Mouse (Mus musculus) spleen, postnatal 4 days (tissue): ENCODE measurements around the gene Gpr162.

Experiments used
- DNase-seq, 2 experiments: peaks; one replicate each; pipeline ENCODE4 v3.0.0; 2022; ENCODE audit warnings: low spot score in 2 of 2

The Gpr162 gene

DNA sequence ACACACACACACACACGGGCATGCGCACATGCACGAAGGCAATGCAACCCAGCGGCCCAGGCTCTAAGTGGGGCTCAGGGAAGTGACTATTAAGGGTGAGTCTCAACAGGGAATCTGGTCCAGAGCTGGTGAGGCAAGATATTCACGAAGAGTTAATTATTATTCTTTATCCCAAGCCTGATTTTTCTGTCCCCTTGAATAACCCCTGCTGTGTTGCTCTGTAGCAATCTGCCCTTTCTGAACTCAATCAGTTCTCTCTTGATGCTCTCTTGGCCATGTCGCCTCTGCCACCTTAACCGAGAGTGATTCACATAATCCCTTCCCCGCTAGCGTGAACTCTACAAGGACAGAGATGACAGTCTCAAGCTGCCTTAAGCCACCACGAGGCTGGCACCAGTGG lies 19.6 kb upstream of the Gpr162 start:
- DNase-seq: no peak

DNA sequence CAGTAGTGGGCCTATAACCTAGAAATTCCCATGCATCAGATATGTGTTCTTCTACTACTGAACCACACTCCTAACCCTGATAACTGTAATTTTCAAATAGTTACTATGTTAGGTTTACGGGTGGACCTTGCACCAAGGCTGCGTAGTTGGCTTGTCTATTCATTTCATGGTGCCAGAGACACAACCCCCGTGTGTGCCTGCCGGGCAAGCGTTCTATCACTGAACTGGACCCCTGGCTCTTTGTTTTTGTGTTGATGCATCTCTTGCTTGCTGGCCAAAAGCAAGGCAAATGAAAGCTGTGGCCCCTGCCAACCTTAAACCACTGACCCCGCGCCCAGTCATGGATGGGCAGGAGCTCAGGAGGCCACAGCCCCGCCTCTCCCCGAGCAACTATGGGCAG lies 18.0 kb upstream of the Gpr162 start:
- no peak for DNase-seq

DNA sequence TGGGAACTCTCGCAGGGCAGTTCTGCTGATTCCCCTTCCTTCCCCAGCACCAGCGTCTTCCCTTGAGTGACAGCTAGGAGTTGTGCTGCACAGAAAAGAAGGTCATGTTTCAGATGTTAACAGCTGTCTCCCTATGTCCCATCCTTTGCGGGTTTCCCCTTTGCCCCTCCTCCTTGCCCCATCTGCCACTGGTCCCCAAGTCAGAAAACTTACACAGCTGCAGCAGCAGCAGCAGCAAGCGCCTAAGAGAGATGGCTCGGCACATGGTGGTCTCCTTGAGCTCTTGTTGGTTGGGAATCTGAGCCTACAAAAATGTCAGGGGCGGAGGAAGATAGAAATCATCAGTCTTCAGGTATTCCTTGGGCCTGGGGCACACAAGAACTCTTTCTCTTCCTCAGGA lies 15.6 kb upstream of the Gpr162 start:
- DNase-seq: no peak

DNA sequence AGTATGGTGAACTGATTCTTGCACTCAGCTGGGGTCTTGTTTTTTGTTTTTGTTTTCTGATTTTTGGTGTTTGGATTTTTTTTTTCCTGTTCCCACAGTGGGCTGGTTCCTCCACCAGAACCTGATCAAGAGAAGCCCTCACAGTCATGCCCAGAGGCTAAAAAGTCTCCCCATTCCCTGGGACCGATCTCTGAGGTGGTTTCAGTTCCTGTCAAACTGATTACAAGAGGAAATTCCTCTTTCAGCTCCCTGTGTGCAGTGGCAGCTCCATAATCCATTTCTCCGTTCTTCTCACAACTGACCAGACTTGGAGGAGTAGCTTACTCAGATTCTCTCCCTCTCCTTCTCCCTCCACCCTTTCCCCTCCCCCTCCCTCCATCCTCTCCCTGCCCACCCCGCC lies 10.6 kb upstream of the Gpr162 start:
- DNase-seq: no peak

DNA sequence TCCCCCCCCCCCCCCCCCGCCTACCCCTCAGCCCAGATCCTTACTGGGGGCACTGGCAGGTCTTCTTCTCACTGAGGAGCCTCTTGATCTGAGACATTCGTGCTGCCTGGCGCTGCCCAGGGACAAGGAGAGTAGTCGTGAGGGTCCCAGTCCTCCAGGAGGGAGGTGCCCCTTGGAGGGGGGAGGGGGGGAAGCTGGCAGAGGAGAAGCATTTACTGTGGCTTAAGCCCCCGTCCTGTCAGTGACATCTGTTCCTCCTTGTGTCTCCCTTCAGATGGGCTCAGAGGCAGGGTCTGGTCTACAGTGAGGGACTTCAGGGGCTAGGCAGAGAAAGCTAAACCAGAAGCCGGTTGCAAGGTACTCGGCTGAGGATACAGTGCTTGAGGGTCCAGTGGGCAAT lies 2.8 kb upstream of the Gpr162 start:
- no peak for DNase-seq

DNA sequence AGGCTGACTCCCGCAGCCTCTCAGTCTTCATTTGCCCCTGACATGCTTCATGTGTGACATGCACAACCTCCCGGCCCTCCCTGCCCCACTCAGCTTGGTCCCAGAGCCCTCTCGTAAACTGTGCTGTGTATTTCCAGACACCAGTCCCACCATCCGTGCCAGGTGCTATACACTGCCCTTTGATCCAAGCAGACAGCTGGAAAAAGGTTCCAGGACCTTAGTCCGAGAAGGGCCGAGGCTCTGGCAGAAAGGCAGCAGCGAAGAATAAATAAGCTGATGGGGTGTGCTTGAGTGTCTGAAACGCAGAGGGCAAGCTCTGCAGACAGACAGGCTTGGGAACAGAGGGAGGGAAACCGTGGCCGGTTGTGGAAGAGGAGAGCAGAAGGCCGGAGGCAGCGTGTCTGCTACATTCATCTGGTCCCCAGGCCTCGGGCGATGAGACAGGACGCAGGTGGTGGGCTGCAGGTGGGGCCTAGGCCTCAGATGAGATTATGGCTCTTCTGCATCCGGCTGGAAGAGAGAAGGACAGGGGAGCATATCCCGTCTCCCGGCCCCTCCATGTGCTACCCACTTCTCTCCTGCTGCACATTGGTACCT lies 2.1 kb upstream of the Gpr162 start:
- DNase-seq: no peak

DNA sequence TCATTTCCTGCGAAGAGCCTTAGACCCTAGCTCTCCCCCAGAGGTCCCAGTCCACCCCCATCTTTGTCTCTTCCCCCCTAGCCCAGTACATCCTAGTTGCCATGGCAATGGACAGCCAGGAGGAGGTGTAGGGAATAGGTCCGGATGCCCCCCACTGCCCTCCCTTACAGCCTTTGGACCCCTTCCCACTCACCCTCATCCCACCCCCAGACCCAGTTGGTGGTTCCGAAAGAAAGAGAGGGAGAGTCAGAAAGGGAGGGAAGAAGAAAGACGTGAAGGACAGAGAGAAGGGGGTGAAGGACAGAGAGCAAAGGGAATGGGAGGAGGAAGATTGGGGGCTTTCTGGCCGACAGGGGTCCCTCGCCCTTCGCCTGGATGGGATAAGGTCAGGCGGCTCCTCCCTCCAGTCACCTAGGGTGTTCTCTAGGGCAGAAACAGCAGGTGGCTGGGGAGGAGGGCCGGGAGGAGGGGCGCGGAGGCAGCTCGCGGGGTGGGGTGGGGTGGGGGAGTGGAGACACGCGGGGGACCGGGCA lies 592 bp downstream of the Gpr162 start:
- no peak for DNase-seq

DNA sequence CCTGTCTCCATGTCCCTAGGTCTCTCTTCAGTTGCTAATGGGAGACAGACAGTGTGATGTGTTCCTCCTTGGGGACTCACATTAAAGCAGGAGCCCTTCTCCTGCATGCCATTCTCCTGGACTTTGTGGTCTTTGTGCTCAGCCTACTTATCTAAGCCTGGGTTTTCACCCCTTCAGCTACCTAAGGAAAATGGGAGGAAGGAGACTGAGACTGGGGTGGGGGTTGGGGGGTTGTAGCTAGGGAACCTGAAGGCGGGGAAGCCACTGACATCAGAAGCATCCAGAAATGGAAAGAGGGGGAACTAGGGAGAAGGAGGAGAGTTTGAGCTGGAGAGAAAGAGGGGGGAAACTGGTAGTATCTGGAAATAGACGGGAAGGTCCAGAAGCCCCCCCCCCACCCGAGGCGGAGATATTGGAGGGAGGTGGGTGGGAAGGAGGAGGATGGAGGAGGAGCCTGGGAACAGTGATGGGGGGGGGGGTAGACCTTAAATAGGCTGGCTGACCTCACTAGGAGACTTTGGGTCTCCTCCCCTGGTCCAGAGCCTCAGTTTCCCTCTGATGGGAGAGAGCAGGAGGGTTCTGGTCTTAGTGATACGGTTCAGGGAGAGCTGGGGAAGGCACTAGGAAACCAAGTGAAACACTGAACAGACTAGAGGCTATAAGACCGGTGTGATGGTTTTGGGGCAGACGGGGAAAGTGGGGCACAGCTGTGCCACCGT lies 1.2 kb downstream of the Gpr162 start:
- DNase-seq: no peak

DNA sequence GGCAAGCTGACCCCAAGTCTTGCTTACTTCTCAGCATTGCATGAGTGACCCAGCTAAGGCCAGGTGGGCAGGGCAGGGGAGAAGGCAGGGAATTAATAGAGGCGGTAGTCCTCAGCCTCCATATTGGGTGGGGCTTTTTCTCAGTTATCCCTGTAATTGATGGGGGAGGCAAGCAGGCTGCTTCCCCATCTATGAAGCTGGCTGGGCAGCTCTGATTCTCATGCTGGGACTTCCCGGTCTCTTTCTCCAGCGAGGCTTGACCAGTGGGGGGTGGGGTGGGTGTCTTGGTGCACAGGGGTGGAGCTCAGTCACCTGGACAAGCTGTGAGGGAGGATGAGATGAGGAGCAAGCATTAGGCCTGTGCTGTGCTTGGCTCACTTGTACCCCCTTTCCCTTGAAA lies 2.0 kb downstream of the Gpr162 start:
- DNase-seq: no peak

DNA sequence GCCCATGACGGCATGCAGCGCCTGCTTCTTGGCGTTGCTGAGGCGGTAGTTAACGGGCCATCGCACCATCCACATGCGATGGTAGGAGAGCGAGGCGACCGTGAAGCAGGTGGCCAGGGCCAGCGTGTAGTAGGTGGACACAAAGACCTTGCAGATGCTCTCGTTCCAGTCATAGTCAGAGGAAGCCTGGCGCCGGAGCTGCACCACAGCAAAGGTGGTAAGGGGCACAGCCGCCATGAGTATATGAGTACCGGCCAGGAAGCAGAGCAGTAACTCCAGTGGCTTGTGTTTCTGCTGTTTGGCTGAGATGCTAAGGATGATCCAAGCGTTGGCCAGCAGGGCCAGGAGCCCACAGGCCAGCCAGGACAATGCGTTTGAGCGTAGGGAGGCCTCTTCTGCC lies 2.5 kb downstream of the Gpr162 start:
- DNase-seq: no peak

DNA sequence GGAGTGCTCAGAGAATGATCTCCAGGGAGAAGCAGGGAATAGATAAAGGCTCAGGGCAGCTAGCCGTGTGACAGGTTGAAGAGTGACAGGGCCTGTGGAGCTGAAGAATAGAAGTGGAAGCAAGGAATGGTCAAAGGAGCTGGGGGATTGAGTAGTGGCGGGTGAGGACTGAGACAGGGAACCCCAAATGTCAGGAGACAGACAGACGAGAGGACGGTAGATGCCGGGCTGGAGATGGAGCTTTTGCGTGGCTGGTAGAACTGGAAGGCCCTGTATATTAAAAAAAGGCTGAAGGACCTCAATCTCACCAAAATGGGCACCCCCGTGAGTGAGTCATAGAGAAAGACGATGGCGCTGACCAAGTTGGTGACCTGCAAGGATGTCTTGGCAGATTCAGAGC lies 3.3 kb downstream of the Gpr162 start:
- DNase-seq: no peak

DNA sequence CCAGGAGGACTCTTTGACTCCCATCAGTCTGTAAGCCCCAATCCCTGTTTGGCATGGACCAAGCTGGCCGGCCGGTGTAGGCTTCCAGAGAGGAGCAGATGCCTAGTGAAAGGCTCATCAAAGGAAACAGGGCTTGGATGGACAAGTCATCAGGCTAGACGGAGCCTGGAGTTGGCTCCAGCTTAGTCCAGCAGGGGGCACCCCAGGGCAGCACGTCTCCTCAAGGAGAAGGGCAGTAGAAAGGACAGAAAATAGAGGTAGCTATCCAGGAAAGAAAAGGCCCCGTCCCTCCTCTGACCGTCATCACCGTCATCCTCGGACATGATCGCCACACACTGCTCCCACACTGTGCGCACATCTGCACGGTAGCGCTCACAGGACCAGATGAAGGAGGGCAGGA lies 4.1 kb downstream of the Gpr162 start:
- DNase-seq: peak; percentile 81 to 93

DNA sequence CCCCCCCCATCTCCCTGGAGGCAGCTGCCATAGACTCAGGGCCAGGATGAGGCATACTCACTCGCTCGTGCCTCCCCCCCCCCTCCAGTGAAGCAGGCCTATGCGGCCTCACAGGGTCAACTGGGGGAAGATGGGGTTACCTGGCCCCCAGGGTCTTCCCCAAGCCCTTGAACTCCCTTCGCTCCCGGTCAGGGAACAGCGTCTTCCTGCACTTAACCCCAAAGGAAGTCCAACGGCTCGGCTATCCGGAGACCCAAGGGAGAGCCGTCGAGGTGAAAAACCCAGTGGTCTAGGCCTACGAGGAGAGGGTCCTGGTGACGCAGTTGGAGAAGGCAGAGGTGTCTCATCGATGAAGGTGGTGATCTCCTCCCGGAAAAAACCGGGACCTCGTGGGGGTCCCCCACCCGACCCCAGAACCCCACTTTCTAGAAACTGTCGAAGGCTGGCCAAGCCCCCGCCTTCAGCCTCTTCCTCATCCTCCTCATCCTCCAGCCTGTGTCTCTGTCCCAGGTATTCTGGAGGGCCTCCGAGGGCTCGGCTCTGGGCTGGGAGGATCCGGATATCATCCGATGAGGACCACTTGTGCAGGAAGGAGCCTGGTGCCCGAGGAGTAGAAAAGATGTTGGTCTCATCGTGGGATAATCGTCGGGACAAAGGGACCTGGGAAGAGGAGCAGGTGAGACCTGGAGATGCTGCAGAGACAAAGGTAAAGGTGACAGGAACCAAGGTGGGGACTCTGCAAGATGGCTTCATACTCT lies 5.0 kb downstream of the Gpr162 start:
- peak in 1 of 2 experiments; percentile 60 for DNase-seq

DNA sequence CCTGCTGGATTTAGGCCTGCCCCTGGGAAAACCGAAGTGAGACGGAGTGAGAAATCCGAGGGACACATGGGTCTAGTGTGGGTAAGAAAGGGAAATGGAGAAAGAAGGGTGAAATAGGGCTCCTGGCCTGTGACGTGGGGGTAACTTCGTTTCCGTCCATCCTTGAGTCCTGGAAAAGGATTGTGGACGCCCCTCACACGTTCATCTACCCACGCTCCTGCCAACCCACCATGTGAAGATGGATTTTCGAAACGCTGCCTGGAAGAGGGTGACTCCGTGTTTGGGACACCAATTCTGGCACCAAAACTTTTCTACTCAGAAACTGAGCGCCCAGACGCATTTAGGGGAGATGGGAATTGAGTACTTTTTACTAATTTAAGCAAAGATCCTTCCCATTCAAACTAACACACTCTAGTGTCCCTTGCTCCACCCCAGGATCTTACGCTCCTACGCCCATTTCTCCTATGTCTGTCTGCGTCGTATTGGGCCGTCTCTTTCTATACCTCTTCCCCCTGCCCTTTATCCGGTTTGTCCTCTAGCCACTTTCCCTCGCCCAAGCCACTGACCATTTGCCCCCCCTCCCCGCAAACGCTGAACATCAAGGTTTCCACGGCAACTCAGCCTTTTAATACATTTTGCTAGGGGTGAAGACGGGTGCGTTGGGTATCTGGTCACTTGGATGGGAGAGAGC lies 5.8 kb downstream of the Gpr162 start:
- DNase-seq: no peak

DNA sequence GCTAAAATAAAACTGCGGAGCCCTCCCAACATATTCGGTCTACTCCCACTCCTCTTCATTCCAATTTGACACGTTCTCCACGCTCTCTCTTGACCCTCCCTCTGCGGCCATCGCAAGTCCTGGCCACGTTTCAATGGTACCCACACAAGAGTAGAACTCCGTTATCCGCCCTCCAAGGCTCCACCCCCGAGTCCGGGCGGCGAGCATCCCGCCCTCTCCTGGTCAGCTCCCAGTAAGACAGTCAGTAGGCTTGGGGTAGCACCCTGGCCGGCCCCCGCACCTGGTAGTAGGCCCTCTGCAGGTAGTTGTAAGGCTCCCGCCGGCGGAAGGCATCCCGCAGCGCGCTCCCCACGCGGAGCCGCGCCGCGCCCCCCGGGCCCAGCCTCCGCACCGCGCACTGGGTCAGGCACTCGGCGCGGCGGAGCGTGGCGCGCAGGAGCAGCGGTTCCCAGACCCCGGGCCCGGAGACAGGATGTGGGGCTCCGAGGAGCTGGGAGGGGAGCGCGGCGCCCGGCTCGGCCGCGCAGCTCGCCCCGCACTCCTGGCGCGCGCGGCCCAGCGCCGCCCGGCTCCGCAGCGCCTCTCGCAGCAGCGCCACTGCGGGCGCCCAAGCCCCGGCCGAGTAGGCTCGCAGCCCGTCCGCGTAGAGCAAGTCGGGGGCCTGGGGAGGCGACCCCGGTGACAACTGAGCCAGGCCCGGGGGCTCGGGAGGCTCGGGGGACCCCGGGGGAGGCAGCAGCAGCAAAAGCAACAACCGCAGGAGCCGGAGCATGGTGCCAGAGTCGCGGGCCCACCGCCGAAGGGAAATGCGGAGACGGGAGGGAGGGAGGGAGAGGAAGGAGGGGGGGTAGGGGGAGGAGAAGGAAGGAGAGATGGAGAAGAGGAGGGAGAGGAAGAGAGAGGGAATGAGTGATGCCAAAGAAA lies 6.6 kb downstream of the Gpr162 start, which contains the start of gene P3h3:
Gene P3h3 (minus strand): TSS at position 837 of the 924 bp plus-strand sequence.
- DNase-seq: peak; percentile 69 to 84

DNA sequence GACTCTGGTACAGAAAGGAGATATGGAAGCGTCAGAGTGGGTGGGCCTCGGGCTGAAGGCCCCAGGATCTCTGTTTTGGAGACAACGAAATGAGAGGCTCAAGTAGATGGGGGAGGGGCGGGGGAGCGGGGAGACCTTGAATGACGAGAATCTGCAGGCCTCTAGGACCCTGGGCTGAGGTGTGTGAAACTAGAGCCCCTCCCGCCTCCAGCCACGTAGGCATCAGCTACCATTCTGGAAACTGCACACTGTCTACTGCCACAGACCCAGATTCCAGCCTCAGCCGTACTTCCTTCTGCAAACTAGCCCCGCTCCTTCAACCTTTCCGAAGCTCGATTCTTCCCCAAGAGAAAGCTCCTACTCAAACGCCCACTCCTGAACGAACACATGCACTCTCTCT lies 7.5 kb downstream of the Gpr162 start:
- DNase-seq: no peak

DNA sequence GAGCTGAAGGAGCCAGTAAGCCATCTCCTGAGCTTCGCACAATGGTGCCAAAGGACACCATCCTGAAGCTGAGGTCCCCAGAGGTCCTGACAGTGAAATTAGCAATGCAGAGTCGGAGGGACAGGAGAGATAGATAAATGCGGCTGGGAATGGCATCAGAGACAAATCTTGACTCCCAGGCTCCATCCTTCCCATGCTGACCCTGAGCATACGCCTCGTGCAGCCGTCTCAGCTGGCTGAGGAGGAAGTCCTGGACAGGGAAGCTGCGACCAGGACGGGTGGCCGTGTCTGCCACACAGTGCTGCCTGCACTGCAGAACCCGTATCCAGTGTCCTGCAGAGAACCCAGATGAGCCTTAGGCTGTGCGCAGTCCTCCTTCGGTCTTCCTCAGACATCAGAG lies 9.1 kb downstream of the Gpr162 start:
- no peak for DNase-seq

DNA sequence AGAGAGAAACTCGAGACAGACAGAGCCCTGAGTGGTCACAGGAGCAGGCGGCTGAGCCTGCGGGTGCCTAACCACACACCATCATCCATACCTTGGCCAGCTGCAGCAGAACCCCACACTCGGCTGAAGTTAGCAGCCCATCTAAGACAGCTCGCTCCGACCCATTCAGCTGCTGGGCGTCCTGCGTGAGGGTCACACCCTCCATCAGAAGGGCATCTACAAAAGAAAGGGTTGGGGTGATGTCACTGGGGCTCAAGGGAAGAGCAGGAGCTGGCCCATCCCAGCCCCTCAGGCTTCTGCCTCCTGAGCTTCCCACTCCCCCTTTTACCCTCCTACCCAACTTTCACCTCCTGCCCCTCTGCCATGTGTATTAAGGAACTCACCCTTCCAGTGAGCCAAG lies 13.2 kb downstream of the Gpr162 start:
- DNase-seq: no peak

DNA sequence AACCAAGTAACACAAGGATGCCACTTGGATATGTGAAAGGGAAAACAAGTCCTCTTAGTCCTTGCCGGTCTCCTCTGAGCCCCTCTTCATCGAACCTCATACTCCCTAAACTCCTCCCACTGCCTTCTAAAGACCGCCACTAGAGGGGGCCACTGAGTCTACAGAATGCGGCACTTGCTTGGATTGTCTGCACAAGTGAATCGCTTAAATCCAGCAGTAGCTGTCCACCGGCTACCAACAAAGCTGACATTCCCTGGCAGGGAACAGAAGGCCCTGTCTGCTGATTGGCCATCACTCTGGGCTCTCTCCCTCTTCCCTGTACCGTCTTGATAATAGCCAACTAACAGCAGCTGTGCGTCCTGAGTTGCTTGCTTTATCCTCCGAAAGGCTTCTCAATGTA lies 16.5 kb downstream of the Gpr162 start:
- DNase-seq: peak; percentile 87 to 96

DNA sequence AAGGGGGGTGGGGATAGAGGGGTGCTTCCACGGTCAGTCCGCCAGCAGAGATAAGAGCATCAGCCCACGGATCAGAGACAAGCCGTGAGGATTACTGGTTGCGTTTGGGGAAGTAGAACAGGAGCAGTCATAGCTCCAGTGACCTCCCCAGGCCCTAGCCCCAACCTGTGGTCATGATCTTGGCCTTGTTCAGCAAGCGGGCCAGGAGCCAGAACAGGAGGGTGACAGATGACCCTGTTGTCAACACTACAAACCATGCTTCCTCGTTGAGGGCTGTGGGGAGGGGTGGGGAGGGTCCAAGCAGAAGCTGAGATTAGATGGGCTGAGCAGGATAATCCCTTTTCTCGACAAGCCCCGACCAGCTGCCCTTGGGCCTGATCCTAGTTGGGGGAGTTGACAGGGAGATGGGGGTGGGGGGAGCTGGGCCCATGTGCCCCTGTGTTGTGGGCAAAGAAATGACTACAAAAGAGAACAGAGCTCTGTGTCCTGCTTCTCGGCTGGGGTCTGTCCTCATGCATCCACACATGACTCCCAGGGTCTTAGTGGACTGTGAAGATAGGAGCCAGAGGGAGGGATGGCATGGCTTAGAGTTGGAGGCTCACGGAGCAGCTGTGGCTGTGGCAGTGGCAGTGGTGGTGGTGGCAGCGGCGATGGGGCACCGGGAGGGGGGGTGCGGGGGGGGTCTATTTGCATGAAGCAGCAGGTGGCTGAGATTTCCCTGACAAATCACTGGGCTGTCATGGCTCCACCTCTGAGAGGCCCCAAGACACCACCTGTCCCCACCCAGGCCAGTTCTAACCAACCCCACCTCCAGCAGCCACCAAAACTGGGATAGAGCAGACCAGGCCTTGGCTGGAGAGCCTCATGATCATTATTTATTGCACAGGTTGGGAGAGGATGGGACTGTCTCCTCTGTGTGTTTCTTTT lies 23.3 kb downstream of the Gpr162 start, which contains the start of gene Gnb3:
Gene Gnb3 (minus strand): TSS at position 35 of the 927 bp plus-strand sequence.
- peak in 1 of 2 experiments; percentile 61 for DNase-seq
